13 mouse cellular contexts compared by ENCODE assay signal in genomic region chr11:83639533-83639932, GRCm38 (mm10). TPM values are rescaled to one million over a fixed set of nuclear protein-coding genes. Genes with fewer than 3 reads are reported as not detected.
A peak's percentile ranks its signal among the peaks of the same experiment; 100 is the strongest.
DNase-seq lines count a peak whose midpoint lies in the region; ATAC-seq and TF ChIP-seq lines count a peak whose summit lies in the region.
"Had no signal": no experiment of that assay in that cellular context is flagged by ENCODE, and none has a peak within 500 bp of the region (broad histone marks: within the 10 kb centered on the region; RNA-seq: fewer than 3 reads in every experiment).

No protein-coding gene starts in this region.

- no peak for TF ChIP-seq EP300 in liver, embryonic 14.5 days (IDR thresholded peaks at IDR 0.05; ENCODE audit: low read depth)
- TF ChIP-seq EP300 in CH12.LX (IDR thresholded peaks at IDR 0.05; ENCODE audit: low read length): no peak

- no peaks in the 10 kb centered on the region for H3K4me1 ChIP-seq in liver, embryonic 14.5 days (replicated peaks; ENCODE audit: control insufficient read depth in 2 of 2, insufficient read depth in 2 of 2, low read length in 1 of 2)
- no peaks in the 10 kb centered on the region for H3K4me1 ChIP-seq in liver, embryonic 11.5 days (replicated peaks; ENCODE audit: control insufficient read depth, insufficient read depth, low read length)
- peaks cover 16 to 32% of the 10 kb centered on the region in 2 experiments for H3K4me1 ChIP-seq in CH12.LX (ENCODE audit: control insufficient read depth in 1 of 2, insufficient read depth in 2 of 2)
- peaks cover 15% of the 10 kb centered on the region for H3K4me1 ChIP-seq in thymus, adult 2 months (replicated peaks; ENCODE audit: control insufficient read depth, insufficient read depth, low read length)
- H3K4me1 ChIP-seq: neural tube, embryonic 15.5 days had no signal

- TF ChIP-seq RAD21 in CH12.LX (IDR thresholded peaks at IDR 0.05; ENCODE audit: low read depth, low read length): peak; percentile 69

- ATAC-seq in liver, embryonic 14.5 days (ENCODE audit: insufficient read depth): no peak
- ATAC-seq in liver, embryonic 11.5 days (replicated peaks; ENCODE audit: low FRiP score): no peak
- ATAC-seq in common myeloid progenitor, adult 5-6 weeks (replicated peaks; ENCODE audit: low read depth, poor library complexity, severe bottlenecking): peak; percentile 50
- ATAC-seq: forebrain, embryonic 13.5 days had no signal

- no peak overlapping the region for H3K4me2 ChIP-seq in liver, embryonic 14.5 days (ENCODE audit: low read depth)
- no peak overlapping the region for H3K4me2 ChIP-seq in liver, embryonic 11.5 days
- no peak overlapping the region for H3K4me2 ChIP-seq in CH12.LX (ENCODE audit: insufficient read depth, low read depth, poor library complexity, severe bottlenecking)
- H3K4me2 ChIP-seq: forebrain, embryonic 13.5 days; neural tube, embryonic 15.5 days had no signal

- H3K27ac ChIP-seq in liver, embryonic 14.5 days: no peak overlapping the region
- H3K27ac ChIP-seq in liver, embryonic 11.5 days (ENCODE audit: low read depth, low read length): no peak overlapping the region
- no peak overlapping the region for H3K27ac ChIP-seq in CH12.LX (ENCODE audit: insufficient read depth, low read depth)
- H3K27ac ChIP-seq in thymus, adult 2 months (ENCODE audit: control insufficient read depth, insufficient read depth, low read length): peak overlapping the region; percentile 96
- H3K27ac ChIP-seq: forebrain, embryonic 13.5 days; hindbrain, embryonic 10.5 days; neural tube, embryonic 15.5 days had no signal

- dilution Hi-C loops in CH12.LX (cut with MboI; ENCODE audit: extremely low pct_ligation_motif_present, extremely low pct_unique_long_range_greater_than_20kb, low sequenced_read_pairs): no loop called here

- TF ChIP-seq CTCF in liver, embryonic 14.5 days (IDR thresholded peaks at IDR 0.05; ENCODE audit: low read depth): peak; percentile 25
- peak; percentile 47 to 77 for TF ChIP-seq CTCF in CH12.LX (conservative IDR thresholded peaks at IDR 0.05 in 1 of 2, IDR thresholded peaks at IDR 0.05 in 1 of 2; ENCODE audit: low read depth in 2 of 2, low read length in 2 of 2)
- no peak for TF ChIP-seq CTCF in thymus, adult 2 months (IDR thresholded peaks at IDR 0.05; ENCODE audit: borderline replicate concordance, control insufficient read depth, extremely low read depth, insufficient read depth, low read length, poor library complexity)

- H3K9me3 ChIP-seq in liver, embryonic 14.5 days (ENCODE audit: control insufficient read depth, low read length): no peaks in the 10 kb centered on the region
- no peaks in the 10 kb centered on the region for H3K9me3 ChIP-seq in liver, embryonic 11.5 days (ENCODE audit: control insufficient read depth, low read length)
- H3K9me3 ChIP-seq in CH12.LX (replicated peaks; ENCODE audit: low read length): no peaks in the 10 kb centered on the region
- H3K9me3 ChIP-seq: forebrain, embryonic 13.5 days; hindbrain, embryonic 10.5 days; neural tube, embryonic 15.5 days had no signal

- no peak for TF ChIP-seq POLR2A in CH12.LX (IDR thresholded peaks at IDR 0.05; ENCODE audit: low read depth, low read length)
- TF ChIP-seq POLR2A in thymus, adult 2 months (IDR thresholded peaks at IDR 0.05; ENCODE audit: control insufficient read depth, extremely low read depth, insufficient read depth, low read length, poor library complexity): no peak

- no peaks in the 10 kb centered on the region for H3K27me3 ChIP-seq in liver, embryonic 14.5 days (ENCODE audit: control insufficient read depth, insufficient read depth, low read length)
- no peaks in the 10 kb centered on the region for H3K27me3 ChIP-seq in liver, embryonic 11.5 days (replicated peaks; ENCODE audit: control insufficient read depth, insufficient read depth, low read length)
- no peaks in the 10 kb centered on the region for H3K27me3 ChIP-seq in CH12.LX (replicated peaks)
- no peaks in the 10 kb centered on the region for H3K27me3 ChIP-seq in thymus, adult 2 months (ENCODE audit: control insufficient read depth, insufficient read depth, low read length)
- H3K27me3 ChIP-seq: forebrain, embryonic 13.5 days; neural tube, embryonic 15.5 days had no signal

- no peaks in the 10 kb centered on the region for H3K36me3 ChIP-seq in liver, embryonic 14.5 days (replicated peaks; ENCODE audit: control insufficient read depth, insufficient read depth, low read depth)
- no peaks in the 10 kb centered on the region for H3K36me3 ChIP-seq in liver, embryonic 11.5 days (ENCODE audit: control insufficient read depth, insufficient read depth, low read length)
- no peaks in the 10 kb centered on the region for H3K36me3 ChIP-seq in CH12.LX (replicated peaks in 1 of 2; ENCODE audit: control insufficient read depth in 1 of 2, insufficient read depth in 1 of 2, low read length in 1 of 2)
- no peaks in the 10 kb centered on the region for H3K36me3 ChIP-seq in thymus, adult 2 months (ENCODE audit: control insufficient read depth, insufficient read depth, low read length)
- H3K36me3 ChIP-seq: hindbrain, embryonic 10.5 days; neural tube, embryonic 15.5 days had no signal

- WGBS in liver, embryonic 14.5 days (ENCODE audit: insufficient replicate concordance): 28% methylated on average over 3 of the region's 3 CpGs
- 46% methylated on average over 3 of the region's 3 CpGs for WGBS in liver, embryonic 11.5 days
- WGBS in thymus, adult 2 months: 24% methylated on average over 3 of the region's 3 CpGs

- no peak overlapping the region for H3K4me3 ChIP-seq in liver, embryonic 14.5 days (ENCODE audit: insufficient read depth in 1 of 2, low read depth in 2 of 2, low read length in 2 of 2)
- no peak overlapping the region for H3K4me3 ChIP-seq in liver, embryonic 11.5 days (ENCODE audit: low read depth, low read length)
- no peak overlapping the region for H3K4me3 ChIP-seq in CH12.LX (replicated peaks in 1 of 3; ENCODE audit: low read depth in 2 of 3, low read length in 2 of 3, poor library complexity in 1 of 3)
- no peak overlapping the region for H3K4me3 ChIP-seq in thymus, adult 2 months (ENCODE audit: control insufficient read depth, insufficient read depth, low read length)
- H3K4me3 ChIP-seq: forebrain, embryonic 13.5 days; hindbrain, embryonic 10.5 days; neural tube, embryonic 15.5 days had no signal

- no peak overlapping the region for H3K9ac ChIP-seq in liver, embryonic 14.5 days (replicated peaks)
- no peak overlapping the region for H3K9ac ChIP-seq in liver, embryonic 11.5 days (ENCODE audit: low read depth, low read length)
- no peak overlapping the region for H3K9ac ChIP-seq in CH12.LX (ENCODE audit: insufficient read depth, low read depth)
- H3K9ac ChIP-seq: forebrain, embryonic 13.5 days; neural tube, embryonic 15.5 days had no signal

- no peak for DNase-seq in liver, embryonic 14.5 days (ENCODE audit: low read depth in 3 of 3, low spot score in 3 of 3)
- no peak for DNase-seq in liver, embryonic 11.5 days (ENCODE audit: low spot score)
- peak; percentile 73 for DNase-seq in CH12.LX (ENCODE audit: extremely low read depth)
- DNase-seq in thymus, adult 2 months: peak; percentile 64
- DNase-seq in cerebellum, adult 18-20 months: no peak
- DNase-seq in gastrocnemius, adult 8-10 months (ENCODE audit: low spot score in 2 of 2): no peak
- DNase-seq: cerebellum, postnatal 10 days had no signal

- in situ Hi-C loops in CH12.LX (cut with MboI; ENCODE audit: low pct_ligation_motif_present, low pct_unique_long_range_greater_than_20kb, low sequenced_read_pairs): loop anchor here (10.0 kb wide), 1 partner anchor 195 kb away; no protein-coding TSS in a partner anchor

- H3K79me2 ChIP-seq in CH12.LX (replicated peaks; ENCODE audit: control insufficient read depth, extremely low read depth, insufficient read depth, poor library complexity, severe bottlenecking): no peaks in the 10 kb centered on the region

RNA-seq across cellular contexts. Expression of gene Rpl9-ps1, which starts 5.9 kb away (rescaled TPM):
- polyA plus RNA-seq in liver, embryonic 14.5 days (2012; rRNA removed): not detected in 2 replicates
- not detected in 2 replicates for polyA plus RNA-seq in liver, embryonic 14.5 days (2014; fragmentation: Nextera tagmentation; extraction: Ambion mirVana)
- polyA plus RNA-seq in liver, embryonic 11.5 days (2014; fragmentation: Nextera tagmentation; extraction: Ambion mirVana): not detected in 2 replicates
- not detected in 2 replicates for total RNA-seq in CH12.LX (2012; rRNA removed)
- total RNA-seq in CH12.LX (2014; rRNA removed): not detected in 2 replicates
- polyA plus RNA-seq in CH12.LX (2012; ENCODE audit: insufficient read length, low read depth): not detected in 2 replicates
- 1.2 and 3.2 TPM in 2 replicates for total RNA-seq in common myeloid progenitor, adult 5-6 weeks (2017)
- not detected in 2 replicates for polyA plus RNA-seq in thymus, adult 2 months (2012; rRNA removed)
- total RNA-seq in gastrocnemius, adult 8-10 months (2022): not detected
- polyA plus RNA-seq: forebrain, embryonic 13.5 days; hindbrain, embryonic 10.5 days; lung, embryonic 16.5 days; neural tube, embryonic 15.5 days; stomach, embryonic 16.5 days had no signal

RNA-seq across cellular contexts. Expression of gene Ccl3, which starts 9.6 kb away (rescaled TPM):
- 0.83 and 1.2 TPM in 2 replicates for polyA plus RNA-seq in liver, embryonic 14.5 days (2012; rRNA removed)
- 1.1 TPM in 2 replicates for polyA plus RNA-seq in liver, embryonic 14.5 days (2014; fragmentation: Nextera tagmentation; extraction: Ambion mirVana)
- polyA plus RNA-seq in liver, embryonic 11.5 days (2014; fragmentation: Nextera tagmentation; extraction: Ambion mirVana): 1.7 and 1.8 TPM in 2 replicates
- total RNA-seq in CH12.LX (2012; rRNA removed) (3.2 and 5.0 TPM in 2 replicates), CH12.LX (2014; rRNA removed) (6.7 and 10.6 TPM in 2 replicates)
- polyA plus RNA-seq in CH12.LX (2012; ENCODE audit: insufficient read length, low read depth): 15.6 and 18.4 TPM in 2 replicates
- total RNA-seq in common myeloid progenitor, adult 5-6 weeks (2017): 183 and 212 TPM in 2 replicates
- 3.6 and 10.2 TPM in 2 replicates for polyA plus RNA-seq in thymus, adult 2 months (2012; rRNA removed)
- total RNA-seq in gastrocnemius, adult 8-10 months (2022): not detected

RNA-seq across cellular contexts. Expression of gene Ccl4, which starts 22.9 kb away (rescaled TPM):
- polyA plus RNA-seq in liver, embryonic 14.5 days (2012; rRNA removed): 0.31 and 0.45 TPM in 2 replicates
- 0.30 and 0.84 TPM in 2 replicates for polyA plus RNA-seq in liver, embryonic 14.5 days (2014; fragmentation: Nextera tagmentation; extraction: Ambion mirVana)
- 1.1 TPM in 1 of 2 replicates, not detected in the other for polyA plus RNA-seq in liver, embryonic 11.5 days (2014; fragmentation: Nextera tagmentation; extraction: Ambion mirVana)
- 6.9 and 7.2 TPM in 2 replicates for total RNA-seq in CH12.LX (2012; rRNA removed)
- total RNA-seq in CH12.LX (2014; rRNA removed): 7.6 and 12.7 TPM in 2 replicates
- polyA plus RNA-seq in CH12.LX (2012; ENCODE audit: insufficient read length, low read depth): 24.2 and 26.1 TPM in 2 replicates
- 55.0 and 99.0 TPM in 2 replicates for total RNA-seq in common myeloid progenitor, adult 5-6 weeks (2017)
- polyA plus RNA-seq in thymus, adult 2 months (2012; rRNA removed): 5.0 and 8.5 TPM in 2 replicates
- total RNA-seq in gastrocnemius, adult 8-10 months (2022): not detected
- polyA plus RNA-seq: lung, embryonic 16.5 days had no signal

RNA-seq across cellular contexts. Expression of gene Ccl6, which starts 46.6 kb away (rescaled TPM):
- polyA plus RNA-seq in liver, embryonic 14.5 days (2012; rRNA removed): 2.4 and 2.6 TPM in 2 replicates
- polyA plus RNA-seq in liver, embryonic 14.5 days (2014; fragmentation: Nextera tagmentation; extraction: Ambion mirVana): 9.2 and 12.7 TPM in 2 replicates
- 14.7 and 16.1 TPM in 2 replicates for polyA plus RNA-seq in liver, embryonic 11.5 days (2014; fragmentation: Nextera tagmentation; extraction: Ambion mirVana)
- total RNA-seq in CH12.LX (2012; rRNA removed): 0.13 and 0.30 TPM in 2 replicates
- total RNA-seq in CH12.LX (2014; rRNA removed): 1.2 and 1.8 TPM in 2 replicates
- polyA plus RNA-seq in CH12.LX (2012; ENCODE audit: insufficient read length, low read depth): 0.93 and 1.3 TPM in 2 replicates
- 1.8 and 2.1 TPM in 2 replicates for total RNA-seq in common myeloid progenitor, adult 5-6 weeks (2017)
- 4.9 and 10.4 TPM in 2 replicates for polyA plus RNA-seq in thymus, adult 2 months (2012; rRNA removed)
- 1 to 10 TPM in 3 of 4 experiments, under 1 TPM in 1; 0.73 to 4.7 (median 2.2) TPM for total RNA-seq in gastrocnemius, adult 8-10 months (2022)

Comparison
In these comparisons a context has a peak if more than half of its experiments do, and no peak if none do; other contexts are left out.
1. DNase-seq: peak in CH12.LX (single experiment) and thymus, adult 2 months (single experiment); none in liver, embryonic 14.5 days (0 of 3), liver, embryonic 11.5 days (single experiment), cerebellum, adult 18-20 months (0 of 2) and gastrocnemius, adult 8-10 months (0 of 2).